Mouse (Mus musculus): ENCODE data around the gene Nup214.

DNA sequence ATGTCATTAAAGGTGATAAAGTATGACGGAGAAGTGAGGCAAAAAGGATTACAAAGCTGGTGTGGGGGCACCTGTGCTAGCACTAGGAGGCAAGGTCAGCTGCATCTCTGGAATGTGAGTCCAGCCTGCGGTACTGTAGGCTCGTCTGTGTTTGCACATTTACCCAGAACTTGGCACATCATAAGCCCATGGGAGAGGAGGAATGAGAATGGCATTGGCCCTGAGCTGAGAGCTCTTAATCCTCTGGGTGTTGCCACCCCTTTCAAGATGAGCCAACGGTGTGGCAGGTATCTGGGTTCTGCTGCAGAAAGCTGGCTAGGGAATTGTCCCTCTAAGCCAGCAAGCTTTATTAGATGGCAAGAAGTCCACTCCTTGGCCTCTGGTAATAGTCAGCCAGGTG lies 45.5 kb downstream of the Nup214 start:
- no peak for TF ChIP-seq CTCF (IDR thresholded peaks at IDR 0.05; ENCODE audit: low read depth, low read length)
- TF ChIP-seq POLR2A (IDR thresholded peaks at IDR 0.05; ENCODE audit: insufficient read depth, low read length) = no peak

Data from ES-Bruce4 (cell line).